Mouse (Mus musculus): ENCODE data around the gene Tmprss9.

Gene Tmprss9

GRCm38 (mm10) chr10:80921923-80922322 is 50.3 kb downstream of the Tmprss9 start:
- Histone ChIP-seq H3K4me3 (replicated peaks; ENCODE audit: low read length) (peak overlapping the region; percentile 71), H3K4me1 (replicated peaks; ENCODE audit: low read depth, low read length) (peaks cover 59% of the 10 kb centered on the region), H3K36me3 (ENCODE audit: insufficient read depth, low read length) (no peaks in the 10 kb centered on the region), H3K9me3 (ENCODE audit: low read length) (no peaks in the 10 kb centered on the region), H3K27me3 (ENCODE audit: insufficient read depth, low read length) (no peaks in the 10 kb centered on the region)
- TF ChIP-seq CTCF (conservative IDR thresholded peaks at IDR 0.05; ENCODE audit: low read length) (no peak), NANOG (IDR thresholded peaks at IDR 0.05; ENCODE audit: borderline replicate concordance, low read length) (no peak), POU5F1 (IDR thresholded peaks at IDR 0.05; ENCODE audit: borderline replicate concordance, low read length) (no peak)

DNA sequence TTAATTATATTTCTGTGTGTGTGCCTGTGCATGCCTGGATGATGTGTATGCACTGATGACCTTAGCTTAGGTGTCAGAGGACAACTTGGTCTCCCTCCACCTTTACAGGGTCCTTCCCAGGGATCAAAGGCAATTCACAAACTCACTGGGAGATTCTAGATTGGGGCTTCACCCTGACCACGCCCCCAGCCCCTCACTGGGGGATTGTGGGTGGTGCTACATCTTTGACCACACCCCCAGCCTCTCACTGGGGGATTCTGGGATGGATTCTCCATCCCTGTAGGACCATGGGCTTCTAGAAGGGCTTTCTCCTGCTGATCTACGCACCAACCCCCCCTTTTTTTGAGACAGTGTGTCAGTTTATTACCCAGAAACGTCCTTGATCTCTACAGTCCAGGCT is 53.8 kb downstream of the Tmprss9 start:
- H3K36me3 ChIP-seq (ENCODE audit: insufficient read depth, low read length) = no peaks in the 10 kb centered on the region
- peaks cover 80% of the 10 kb centered on the region for H3K4me1 ChIP-seq (replicated peaks; ENCODE audit: low read depth, low read length)
- peak overlapping the region; percentile 20; the same call in 1 of the 2 replicates for H3K4me3 ChIP-seq (replicated peaks; ENCODE audit: low read length)
- no peaks in the 10 kb centered on the region for H3K9me3 ChIP-seq (ENCODE audit: low read length)
- TF ChIP-seq CTCF (conservative IDR thresholded peaks at IDR 0.05; ENCODE audit: low read length) (no peak), POU5F1 (IDR thresholded peaks at IDR 0.05; ENCODE audit: borderline replicate concordance, low read length) (no peak), NANOG (IDR thresholded peaks at IDR 0.05; ENCODE audit: borderline replicate concordance, low read length) (no peak)
- H3K27me3 ChIP-seq (ENCODE audit: insufficient read depth, low read length) = peaks cover 11% of the 10 kb centered on the region

DNA sequence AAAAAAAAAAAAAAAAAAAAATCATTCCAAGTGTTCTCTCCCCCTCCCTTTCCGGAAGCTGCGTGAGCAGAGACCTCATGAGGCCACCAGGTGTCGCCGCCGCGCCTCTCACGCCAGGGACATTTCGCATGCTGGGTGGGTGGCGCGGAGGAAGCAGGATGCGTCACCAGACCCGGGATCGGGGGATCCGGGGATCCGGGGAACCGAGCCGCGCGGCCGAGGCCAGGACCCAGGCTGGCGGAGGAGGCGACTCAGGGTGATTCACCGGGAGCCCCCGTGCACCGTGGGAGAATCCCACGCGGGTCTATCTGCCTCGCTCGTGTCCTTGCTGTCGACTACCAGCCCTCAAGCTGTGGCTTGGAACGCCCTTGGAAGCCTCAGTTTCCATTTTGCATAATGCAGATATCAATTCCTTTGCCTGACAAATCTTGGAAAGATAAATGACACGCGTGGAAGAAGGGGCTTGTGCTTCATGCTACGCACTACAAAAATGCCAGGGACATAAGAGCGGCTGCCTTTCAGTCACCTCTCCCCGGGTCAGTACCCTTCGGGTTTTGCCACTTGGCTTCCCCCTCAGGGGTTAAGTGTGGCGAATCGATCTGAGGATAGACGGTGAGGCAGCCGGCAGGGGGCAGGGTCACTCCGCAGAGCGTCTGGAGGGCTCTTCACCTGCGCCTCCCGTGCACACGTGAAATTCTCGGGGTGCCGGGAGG is 57.1 kb downstream of the Tmprss9 start:
- H3K4me1 ChIP-seq (replicated peaks; ENCODE audit: low read depth, low read length) = peaks cover 85% of the 10 kb centered on the region
- H3K4me3 ChIP-seq (replicated peaks; ENCODE audit: low read length) = peak overlapping the region; percentile 90
- TF ChIP-seq CTCF (conservative IDR thresholded peaks at IDR 0.05; ENCODE audit: low read length) (peak; percentile 58), POU5F1 (IDR thresholded peaks at IDR 0.05; ENCODE audit: borderline replicate concordance, low read length) (no peak), NANOG (IDR thresholded peaks at IDR 0.05; ENCODE audit: borderline replicate concordance, low read length) (no peak)
- peaks cover 37% of the 10 kb centered on the region for H3K27me3 ChIP-seq (ENCODE audit: insufficient read depth, low read length)
- peaks cover 8% of the 10 kb centered on the region for H3K36me3 ChIP-seq (ENCODE audit: insufficient read depth, low read length)
- no peaks in the 10 kb centered on the region for H3K9me3 ChIP-seq (ENCODE audit: low read length)

- peaks cover 93% of the 10 kb centered on the region for H3K4me1 ChIP-seq (replicated peaks; ENCODE audit: low read depth, low read length)
- no peaks in the 10 kb centered on the region for H3K9me3 ChIP-seq (ENCODE audit: low read length)
- peak within 1 kb of the TSS; percentile 90 for H3K4me3 ChIP-seq (replicated peaks; ENCODE audit: low read length)
- peaks cover 8% of the 10 kb centered on the region for H3K36me3 ChIP-seq (ENCODE audit: insufficient read depth, low read length)
- no peak for TF ChIP-seq NANOG (IDR thresholded peaks at IDR 0.05; ENCODE audit: borderline replicate concordance, low read length)
- no peak for TF ChIP-seq CTCF (conservative IDR thresholded peaks at IDR 0.05; ENCODE audit: low read length)
- TF ChIP-seq POU5F1 (IDR thresholded peaks at IDR 0.05; ENCODE audit: borderline replicate concordance, low read length) = no peak
- H3K27me3 ChIP-seq (ENCODE audit: insufficient read depth, low read length) = peaks cover 42% of the 10 kb centered on the region
These were observed 57.9 kb downstream of the Tmprss9 start, which contains the start of gene Gadd45b for GRCm38 (mm10) chr10:80929299-80930226. Gene Gadd45b, plus strand, starts transcription at chr10:80930073.

DNA sequence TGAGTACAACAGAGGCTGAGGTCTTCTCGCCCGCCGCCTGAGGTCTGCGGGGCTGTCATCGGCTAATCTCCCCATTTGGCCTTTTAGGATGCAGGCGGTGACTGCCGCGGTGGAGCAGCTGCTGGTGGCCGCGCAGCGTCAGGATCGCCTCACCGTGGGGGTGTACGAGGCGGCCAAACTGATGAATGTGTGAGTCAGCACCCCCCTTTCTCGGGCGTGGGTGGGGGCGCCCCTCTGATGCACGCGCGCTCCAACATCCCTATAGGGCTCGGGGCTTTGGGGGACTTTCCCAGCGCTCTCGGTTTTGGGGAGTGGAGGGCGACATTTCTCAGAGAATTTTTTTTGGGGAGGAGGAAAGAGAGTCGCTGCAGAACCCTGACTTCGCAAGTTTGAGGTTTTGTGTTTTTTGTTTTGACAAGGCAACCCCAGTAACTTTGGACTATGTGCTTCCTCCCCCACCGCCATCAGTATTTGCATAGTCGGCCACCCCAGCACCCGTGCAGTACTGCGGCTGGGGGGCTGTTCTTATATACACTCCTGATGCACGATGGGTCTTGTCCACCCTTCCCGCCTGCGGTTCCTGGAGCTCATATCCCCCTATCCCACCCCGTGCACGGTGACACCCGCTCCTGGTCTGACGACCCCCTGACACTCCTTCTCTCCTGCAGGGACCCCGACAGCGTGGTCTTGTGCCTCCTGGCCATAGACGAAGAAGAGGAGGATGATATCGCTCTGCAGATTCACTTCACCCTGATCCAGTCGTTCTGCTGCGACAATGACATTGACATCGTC is 58.9 kb downstream of the Tmprss9 start:
- Histone ChIP-seq H3K27me3 (ENCODE audit: insufficient read depth, low read length) (peaks cover 43% of the 10 kb centered on the region), H3K4me1 (replicated peaks; ENCODE audit: low read depth, low read length) (peaks cover 94% of the 10 kb centered on the region), H3K4me3 (replicated peaks; ENCODE audit: low read length) (peak overlapping the region; percentile 90), H3K9me3 (ENCODE audit: low read length) (no peaks in the 10 kb centered on the region), H3K36me3 (ENCODE audit: insufficient read depth, low read length) (peaks cover 8% of the 10 kb centered on the region)
- TF ChIP-seq CTCF (conservative IDR thresholded peaks at IDR 0.05; ENCODE audit: low read length) (no peak), NANOG (IDR thresholded peaks at IDR 0.05; ENCODE audit: borderline replicate concordance, low read length) (no peak), POU5F1 (IDR thresholded peaks at IDR 0.05; ENCODE audit: borderline replicate concordance, low read length) (no peak)

GRCm38 (mm10) chr10:80931153-80931671 is 59.6 kb downstream of the Tmprss9 start:
- Histone ChIP-seq H3K27me3 (ENCODE audit: insufficient read depth, low read length) (peaks cover 50% of the 10 kb centered on the region), H3K4me3 (replicated peaks; ENCODE audit: low read length) (peak overlapping the region; percentile 90), H3K4me1 (replicated peaks; ENCODE audit: low read depth, low read length) (peaks cover 94% of the 10 kb centered on the region), H3K9me3 (ENCODE audit: low read length) (no peaks in the 10 kb centered on the region), H3K36me3 (ENCODE audit: insufficient read depth, low read length) (peaks cover 8% of the 10 kb centered on the region)
- TF ChIP-seq POU5F1 (IDR thresholded peaks at IDR 0.05; ENCODE audit: borderline replicate concordance, low read length) = no peak
- no peak for TF ChIP-seq NANOG (IDR thresholded peaks at IDR 0.05; ENCODE audit: borderline replicate concordance, low read length)
- TF ChIP-seq CTCF (conservative IDR thresholded peaks at IDR 0.05; ENCODE audit: low read length) = no peak

DNA sequence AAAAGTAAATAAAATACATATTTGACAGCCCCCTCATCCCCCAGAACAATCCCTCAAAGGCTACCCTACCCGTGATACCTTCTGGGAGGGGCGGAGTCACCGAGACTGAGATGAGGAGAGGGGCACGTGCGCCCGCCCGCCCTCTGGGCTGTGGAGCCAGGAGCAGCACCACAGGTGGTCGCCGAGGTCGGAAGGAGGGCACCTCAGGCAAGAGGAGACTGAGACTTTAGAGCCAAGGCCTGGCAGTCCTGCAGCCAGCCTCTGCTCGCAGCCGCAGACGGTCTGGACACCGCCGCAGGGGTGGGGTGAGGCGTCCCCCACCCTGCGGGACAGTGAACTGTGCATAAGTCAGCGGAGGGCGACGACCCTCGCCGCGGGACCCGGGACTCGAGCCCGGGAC is 60.0 kb downstream of the Tmprss9 start:
- no peak for TF ChIP-seq POU5F1 (IDR thresholded peaks at IDR 0.05; ENCODE audit: borderline replicate concordance, low read length)
- TF ChIP-seq CTCF (conservative IDR thresholded peaks at IDR 0.05; ENCODE audit: low read length) = no peak
- no peak for TF ChIP-seq NANOG (IDR thresholded peaks at IDR 0.05; ENCODE audit: borderline replicate concordance, low read length)
- peak overlapping the region; percentile 90 for H3K4me3 ChIP-seq (replicated peaks; ENCODE audit: low read length)
- H3K4me1 ChIP-seq (replicated peaks; ENCODE audit: low read depth, low read length) = peaks cover 92% of the 10 kb centered on the region
- H3K27me3 ChIP-seq (ENCODE audit: insufficient read depth, low read length) = peaks cover 53% of the 10 kb centered on the region
- peaks cover 8% of the 10 kb centered on the region for H3K36me3 ChIP-seq (ENCODE audit: insufficient read depth, low read length)
- H3K9me3 ChIP-seq (ENCODE audit: low read length) = no peaks in the 10 kb centered on the region
